Mouse (Mus musculus): ENCODE results near the gene Nupl1.

GRCm38 (mm10) chr14:60215000-60215399 lies 36.2 kb downstream of the Nupl1 start:
- TF ChIP-seq MYOD1 (IDR thresholded peaks at IDR 0.05; ENCODE audit: control insufficient read depth, insufficient read length, low read depth): no peak
- TF ChIP-seq CEBPB (IDR thresholded peaks at IDR 0.05; ENCODE audit: low read depth): no peak
- TF ChIP-seq MYOG (IDR thresholded peaks at IDR 0.05; ENCODE audit: control insufficient read depth, extremely low read depth, insufficient read length): no peak
- no peak for TF ChIP-seq CTCF (IDR thresholded peaks at IDR 0.05; ENCODE audit: control insufficient read depth, insufficient read depth, insufficient read length)
- no peak for TF ChIP-seq USF1 (IDR thresholded peaks at IDR 0.05; ENCODE audit: low read depth)
- no peak for TF ChIP-seq MAX (IDR thresholded peaks at IDR 0.05)
- no peak for TF ChIP-seq FOSL1 (IDR thresholded peaks at IDR 0.05; ENCODE audit: insufficient read depth, low read length, poor library complexity, severe bottlenecking)
